Mouse (Mus musculus) neural tube, embryonic 11.5 days (tissue): Measurements from ENCODE around the gene Cul4a. TPM values are rescaled to one million over a fixed set of nuclear protein-coding genes. Genes with fewer than 3 reads are reported as not detected.

Source experiments
- ATAC-seq: fragments of 200-750 bp; cut with Nextera tagmentation; 2 replicates; pipeline ENCODE4 v1.8.0; 2017; ENCODE audit warnings: moderate number of reproducible peaks, mild to moderate bottlenecking, moderate TSS enrichment, moderate library complexity; ENCODE audit not compliant: insufficient read depth, low FRiP score, low TSS enrichment
- DNase-seq: peaks from one replicate; pipeline ENCODE4 v3.0.0-alpha.2; 2015; ENCODE audit warnings: low spot score
- H3K27ac ChIP-seq: fragments of 300-500 bp; sonication (generic); 2 replicates; pipeline ENCODE4 v1.5.1; 2014; ENCODE audit warnings: low read depth, mild to moderate bottlenecking, low read length
- H3K27me3 ChIP-seq: fragments of 300-500 bp; sonication (generic); 2 replicates; pipeline ENCODE4 v1.6.1; 2014; ENCODE audit warnings: mild to moderate bottlenecking, low read length, mixed read lengths; ENCODE audit not compliant: control insufficient read depth, insufficient read depth
- H3K36me3 ChIP-seq: fragments of 300-500 bp; sonication (generic); 2 replicates; pipeline ENCODE4 v1.6.1; 2014; ENCODE audit warnings: mild to moderate bottlenecking, low read length, moderate library complexity, mixed read lengths; ENCODE audit not compliant: control insufficient read depth, insufficient read depth
- H3K4me1 ChIP-seq: fragments of 300-500 bp; sonication (generic); 2 replicates; pipeline ENCODE4 v1.6.1; 2014; ENCODE audit warnings: low read length, mixed read lengths; ENCODE audit not compliant: control insufficient read depth, insufficient read depth
- H3K4me2 ChIP-seq: fragments of 300-500 bp; sonication (generic); 2 replicates; pipeline ENCODE4 v1.6.1; 2014; ENCODE audit warnings: low read depth, mild to moderate bottlenecking, moderate library complexity
- H3K4me3 ChIP-seq: fragments of 300-500 bp; sonication (generic); 2 replicates; pipeline ENCODE4 v1.5.1; 2014; ENCODE audit warnings: low read depth, low read length
- H3K9ac ChIP-seq: fragments of 300-500 bp; sonication (generic); 2 replicates; pipeline ENCODE4 v1.6.1; 2014; ENCODE audit warnings: mild to moderate bottlenecking, low read length
- H3K9me3 ChIP-seq: fragments of 300-500 bp; sonication (generic); 2 replicates; pipeline ENCODE4 v1.6.1; 2016; ENCODE audit warnings: low read length; ENCODE audit not compliant: control insufficient read depth
- WGBS: fragments of 180-500 bp; shearing (Covaris S2); extraction: QIAGEN DNeasy Blood & Tissue Kit; methylation state at CpG from one replicate; pipeline ENCODE4 v1.1.7; 2014; 5-methylcytosine and 5-hydroxymethylcytosine counted together
- polyA plus RNA-seq: library from polyadenylated mRNA; unstranded; fragments of >200 nt; fragmentation: Nextera tagmentation; extraction: Ambion mirVana; gene quantifications from 2 replicates; pipeline ENCODE4 v1.2.1, GENCODE M21; 2014

Cul4a gene
- polyA plus RNA-seq, 1 experiment from 2014 or later, result 99.5 TPM

GRCm38 (mm10) chr8:13150929-13151328 is 45.5 kb downstream of the Cul4a start:
- ATAC-seq, result no peak
- no peak overlapping the region for H3K4me3 ChIP-seq
- H3K4me1 ChIP-seq, result no peaks in the 10 kb centered on the region
- no peaks in the 10 kb centered on the region for H3K27me3 ChIP-seq
- DNase-seq, result no peak
- no peak overlapping the region for H3K9ac ChIP-seq
- peaks cover 3% of the 10 kb centered on the region for H3K36me3 ChIP-seq
- H3K27ac ChIP-seq, result no peak overlapping the region
- no peaks in the 10 kb centered on the region for H3K9me3 ChIP-seq
- 74% methylated on average over 2 of the region's 2 CpGs for WGBS
- H3K4me2 ChIP-seq, result no peak overlapping the region

DNA sequence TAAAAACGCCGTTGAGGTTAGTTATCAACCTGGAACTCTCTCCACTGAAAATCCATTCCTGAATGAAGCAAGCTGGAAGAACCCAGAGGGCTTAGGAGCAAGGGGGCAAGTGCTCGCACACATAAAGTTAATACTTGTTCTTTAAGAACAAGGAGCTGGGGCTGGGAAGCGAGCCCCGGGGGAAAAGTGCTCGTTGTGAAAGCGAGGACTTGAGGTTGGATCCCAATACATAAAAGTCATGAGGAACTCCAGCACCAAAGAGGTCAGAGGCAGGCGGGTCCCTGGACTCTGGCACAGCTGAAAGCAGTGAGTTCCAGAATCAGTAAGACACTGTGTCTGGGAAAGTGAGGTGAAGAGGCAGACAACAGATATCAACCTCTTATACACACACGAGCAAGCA is 48.7 kb downstream of the Cul4a start:
- no peaks in the 10 kb centered on the region for H3K4me1 ChIP-seq
- 79% methylated on average over 9 of the region's 9 CpGs for WGBS
- no peak overlapping the region for H3K9ac ChIP-seq
- no peaks in the 10 kb centered on the region for H3K9me3 ChIP-seq
- no peak for DNase-seq
- H3K4me2 ChIP-seq, result no peak overlapping the region
- no peak overlapping the region for H3K4me3 ChIP-seq
- ATAC-seq, result no peak
- no peak overlapping the region for H3K27ac ChIP-seq
- peaks cover 2% of the 10 kb centered on the region; the same call in 1 of the 2 replicates for H3K36me3 ChIP-seq
- H3K27me3 ChIP-seq, result no peaks in the 10 kb centered on the region

GRCm38 (mm10) chr8:13155358-13155757 is 49.9 kb downstream of the Cul4a start:
- H3K36me3 ChIP-seq, result no peaks in the 10 kb centered on the region
- peaks cover 5% of the 10 kb centered on the region for H3K4me1 ChIP-seq
- ATAC-seq, result no peak
- H3K4me3 ChIP-seq, result no peak overlapping the region
- 79% methylated on average over 9 of the region's 9 CpGs for WGBS
- no peak overlapping the region for H3K4me2 ChIP-seq
- H3K9ac ChIP-seq, result no peak overlapping the region
- no peak overlapping the region for H3K27ac ChIP-seq
- H3K27me3 ChIP-seq, result no peaks in the 10 kb centered on the region
- no peaks in the 10 kb centered on the region for H3K9me3 ChIP-seq
- no peak for DNase-seq

DNA sequence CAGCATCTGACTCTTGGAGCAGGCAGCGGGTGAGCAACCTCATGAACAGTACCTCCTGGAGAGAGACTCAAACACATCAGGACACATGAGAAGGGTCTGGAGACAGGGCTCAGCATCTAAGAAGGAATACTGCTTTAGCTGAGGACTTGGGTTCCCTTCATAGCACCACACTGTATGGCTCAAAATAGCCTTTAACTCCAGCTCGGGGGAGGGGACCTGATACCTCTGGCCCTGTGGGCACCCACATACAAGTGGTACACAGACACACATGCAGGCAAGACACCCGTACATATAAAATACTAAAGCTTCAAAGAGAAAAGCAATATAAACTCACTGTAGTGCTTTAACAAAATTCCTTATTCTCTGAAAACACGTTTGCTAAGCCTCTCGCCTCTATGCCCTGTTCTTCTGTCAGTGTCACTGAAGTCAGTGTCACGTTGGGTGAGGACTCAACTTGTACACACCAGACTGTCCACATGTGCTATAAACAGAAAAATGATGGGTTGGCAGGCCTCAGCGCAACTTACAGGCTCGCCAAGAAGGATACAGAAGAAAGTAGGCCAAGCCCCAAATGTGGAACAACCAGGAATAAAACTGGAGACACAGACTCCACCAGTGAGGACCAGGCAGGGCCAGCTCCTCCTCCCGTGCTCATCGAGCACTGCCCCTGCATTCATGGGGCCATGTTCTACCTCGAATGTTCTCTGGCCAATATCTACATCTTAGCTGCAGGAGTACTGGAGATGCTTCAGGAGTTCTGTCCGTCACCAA is 51.1 kb downstream of the Cul4a start:
- DNase-seq (no peak), ATAC-seq (no peak)
- Histone ChIP-seq H3K4me1 (peaks cover 5% of the 10 kb centered on the region), H3K9ac (no peak overlapping the region), H3K9me3 (no peaks in the 10 kb centered on the region), H3K4me3 (no peak overlapping the region), H3K36me3 (no peaks in the 10 kb centered on the region), H3K4me2 (no peak overlapping the region), H3K27ac (no peak overlapping the region), H3K27me3 (no peaks in the 10 kb centered on the region)
- WGBS, result 74% methylated on average over 12 of the region's 12 CpGs

- 2% methylated on average over 22 of the region's 50 CpGs for WGBS
- 0 out of 2 replicates have a peak within 1 kb of the TSS, but pooled peaks have one; percentile 49 for H3K27ac ChIP-seq
Measured at GRCm38 (mm10) chr8:13158718-13159376, 53.4 kb downstream of the Cul4a start, which contains the start of gene Lamp1. Gene Lamp1 (plus strand): TSS chr8:13159161.

DNA sequence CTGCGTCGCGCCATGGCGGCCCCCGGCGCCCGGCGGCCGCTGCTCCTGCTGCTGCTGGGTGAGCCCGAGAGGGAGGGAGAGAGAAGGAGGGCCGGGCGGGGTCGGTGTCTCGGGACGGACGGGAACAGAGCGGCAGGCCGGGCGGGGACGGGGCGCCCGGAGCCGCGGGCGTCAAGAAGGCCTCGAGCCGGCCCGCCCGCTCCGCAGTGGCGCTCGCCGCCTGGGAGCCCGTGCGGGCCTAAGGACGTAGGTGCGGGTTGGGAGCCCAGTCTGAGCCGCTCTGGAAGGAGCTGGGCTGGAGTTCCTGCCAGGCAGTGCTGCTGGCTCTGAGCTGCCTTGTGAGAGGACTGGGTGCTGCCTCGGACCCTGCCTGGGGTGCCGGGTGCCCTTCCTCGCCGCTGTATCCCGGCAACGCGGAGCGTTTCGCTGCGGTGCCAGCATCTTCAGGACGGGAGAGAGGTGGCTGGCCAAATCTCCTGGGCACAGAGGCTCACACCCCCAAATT is 54.0 kb downstream of the Cul4a start:
- no peak for DNase-seq
- Histone ChIP-seq H3K4me1 (peaks cover 5% of the 10 kb centered on the region), H3K27me3 (no peaks in the 10 kb centered on the region), H3K36me3 (no peaks in the 10 kb centered on the region), H3K9ac (peak overlapping the region; percentile 97), H3K27ac (0 out of 2 replicates have a peak overlapping the region, but pooled peaks have one; percentile 49), H3K9me3 (no peaks in the 10 kb centered on the region), H3K4me2 (peak overlapping the region; percentile 85), H3K4me3 (peak overlapping the region; percentile 99)
- ATAC-seq, result peak; percentile 66
- under 1% methylated on average over 39 of the region's 49 CpGs for WGBS

More at GRCm38 (mm10) chr8:13158718-13159376, 53.4 kb downstream of the Cul4a start, which contains the start of gene Lamp1:
- H3K36me3 ChIP-seq, result no peaks in the 10 kb centered on the region
- ATAC-seq, result peak; percentile 98
- H3K4me2 ChIP-seq, result peak within 1 kb of the TSS; percentile 85
- DNase-seq, result peak; percentile 99
- H3K9me3 ChIP-seq, result no peaks in the 10 kb centered on the region
- H3K27me3 ChIP-seq, result no peaks in the 10 kb centered on the region
- H3K4me1 ChIP-seq, result peaks cover 5% of the 10 kb centered on the region
- peak within 1 kb of the TSS; percentile 97 for H3K9ac ChIP-seq
- peak within 1 kb of the TSS; percentile 99 for H3K4me3 ChIP-seq

- ATAC-seq (no peak), DNase-seq (no peak)
- Histone ChIP-seq H3K4me1 (peaks cover 5% of the 10 kb centered on the region), H3K27me3 (no peaks in the 10 kb centered on the region), H3K36me3 (no peaks in the 10 kb centered on the region), H3K9me3 (no peaks in the 10 kb centered on the region), H3K27ac (no peak overlapping the region), H3K9ac (no peak overlapping the region), H3K4me2 (no peak overlapping the region; the same call in 1 of the 2 replicates), H3K4me3 (no peak overlapping the region; the same call in 1 of the 2 replicates)
- WGBS, result 87% methylated on average over 3 of the region's 3 CpGs
Measured at GRCm38 (mm10) chr8:13160691-13161090, 55.3 kb downstream of the Cul4a start.

DNA sequence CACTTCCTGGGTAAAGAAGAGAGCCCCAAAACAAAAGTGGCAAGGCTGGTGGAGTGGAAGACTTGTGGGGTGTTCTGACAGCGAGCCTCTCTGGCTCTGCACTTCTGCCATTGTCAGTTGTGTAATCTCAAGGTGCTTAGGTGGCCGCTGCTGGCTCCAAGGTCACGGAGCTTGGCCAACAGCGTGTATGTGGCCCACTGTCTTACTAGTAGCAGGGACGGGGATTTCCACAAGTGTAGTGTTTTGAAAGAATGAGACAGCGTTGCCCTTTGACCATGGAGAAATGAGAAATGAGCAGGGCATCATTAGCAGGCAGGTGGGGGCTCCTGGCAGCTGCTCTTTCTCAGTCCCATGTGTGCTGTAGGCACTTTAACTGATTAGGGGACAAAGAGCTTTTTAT is 56.7 kb downstream of the Cul4a start:
- Histone ChIP-seq H3K36me3 (no peaks in the 10 kb centered on the region), H3K4me3 (no peak overlapping the region), H3K9me3 (no peaks in the 10 kb centered on the region), H3K4me1 (peaks cover 5% of the 10 kb centered on the region), H3K4me2 (no peak overlapping the region), H3K27ac (no peak overlapping the region), H3K27me3 (no peaks in the 10 kb centered on the region), H3K9ac (no peak overlapping the region)
- ATAC-seq, result no peak
- DNase-seq, result no peak
- WGBS, result 80% methylated on average over 6 of the region's 6 CpGs
